Mouse (Mus musculus) brain, embryonic 14.5 days (tissue): ENCODE measurements around the gene Cdc6.

Experiments
- CTCF ChIP-seq: fragments of 200-500 bp; IDR thresholded peaks from 2 replicates; pipeline ENCODE4 v1.5.1; 2012; ENCODE audit warnings: inconsistent platforms, mild to moderate bottlenecking, moderate library complexity, borderline replicate concordance; ENCODE audit not compliant: insufficient read depth, insufficient read length; ENCODE audit errors: extremely low read depth
- POLR2A ChIP-seq: fragments of 200-500 bp; IDR thresholded peaks from 2 replicates; pipeline ENCODE4 v1.6.1; 2012; ENCODE audit warnings: mild to moderate bottlenecking, inconsistent platforms, borderline replicate concordance; ENCODE audit not compliant: poor library complexity, insufficient read depth, insufficient read length, severe bottlenecking; ENCODE audit errors: extremely low read depth

DNA sequence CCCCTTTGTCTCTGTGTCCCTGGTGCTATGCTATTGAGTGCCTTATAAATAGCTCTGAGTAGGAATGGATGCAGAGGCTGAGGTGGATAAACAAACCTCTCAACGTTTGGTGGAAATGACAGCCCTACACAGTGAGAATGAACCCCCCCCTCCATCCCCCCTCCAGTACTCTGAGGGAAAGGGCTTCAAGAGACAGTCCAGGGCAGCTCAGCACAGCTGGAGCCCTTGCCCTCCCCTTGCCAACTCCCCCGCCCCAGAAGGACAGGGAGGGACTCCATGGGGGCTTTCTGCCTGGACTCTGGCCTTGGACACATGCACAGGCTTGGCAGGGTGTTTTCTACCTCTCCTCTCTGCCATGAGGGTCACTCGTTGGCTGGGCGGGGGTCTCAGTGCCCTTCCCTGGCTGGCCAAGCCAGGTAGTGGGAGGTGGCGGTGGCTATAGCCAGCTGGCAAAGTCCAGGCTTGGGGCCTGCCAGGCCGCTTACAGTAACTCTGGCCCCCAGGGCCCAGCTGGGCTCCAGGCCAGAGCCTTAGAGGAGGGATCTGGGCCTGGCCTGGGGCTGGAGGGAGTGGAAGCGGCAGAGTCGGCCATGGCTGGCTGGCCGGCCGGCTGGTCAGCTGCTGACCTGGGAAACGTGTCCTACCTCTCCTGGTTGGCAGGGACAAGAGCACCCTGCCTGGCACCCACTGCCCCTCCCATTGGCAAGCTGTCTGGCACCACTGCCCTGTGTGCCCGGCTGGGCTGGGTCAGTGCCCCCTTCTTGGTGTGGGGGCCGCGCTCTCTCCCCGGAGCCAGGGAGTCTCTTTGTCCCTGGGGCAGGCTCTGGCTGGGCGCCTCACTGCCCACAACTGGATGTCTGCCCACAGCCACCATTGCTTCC, 43.7 kb downstream of the Cdc6 start:
- no peak for TF ChIP-seq CTCF
- no peak for TF ChIP-seq POLR2A
